Mouse (Mus musculus) common myeloid progenitor, adult 5-6 weeks (primary cell): ENCODE measurements around the gene Lypla2. TPM values are rescaled to one million over a fixed set of nuclear protein-coding genes. Genes with fewer than 3 reads are reported as not detected.
"Not testable (repeated sequence)": the region's sequence is repeated elsewhere in the genome, so short reads cannot be mapped to it uniquely, and the experiment has no call there.

Experiments
- ATAC-seq: replicated peaks from 2 replicates; pipeline ENCODE4 v1.8.0; 2016; ENCODE audit warnings: low read depth, mild to moderate bottlenecking, moderate TSS enrichment, inconsistent platforms; ENCODE audit not compliant: poor library complexity, severe bottlenecking
- total RNA-seq: library from RNA; stranded (forward); fragments of 200-1000, 187-1606 nt; gene quantifications from 2 replicates; pipeline ENCODE4 v1.2.3, GENCODE M21; 2017

The Lypla2 gene
- 11.0 and 16.1 TPM in 2 replicates for total RNA-seq

DNA sequence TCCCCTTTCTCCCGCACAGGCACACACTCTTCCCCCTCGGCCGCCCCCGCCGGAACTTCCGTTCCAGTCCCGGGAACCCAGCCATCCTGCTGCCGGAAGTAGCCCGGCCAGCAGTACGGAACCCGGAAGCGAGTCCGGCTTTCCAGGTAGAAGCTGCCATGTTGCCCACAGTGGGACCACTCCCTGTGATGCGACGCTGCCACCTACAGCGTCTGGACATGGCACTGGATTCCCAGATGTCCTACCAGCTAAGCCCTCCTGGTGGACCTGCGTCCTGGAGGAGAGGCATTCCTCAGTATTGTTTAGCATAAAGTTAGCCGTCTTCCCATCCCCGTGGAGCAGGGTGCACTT is at the start of gene Lypla2:
Lypla2 (minus strand) TSS at position 71 of the 351 bp plus-strand sequence.
- peak; percentile 53 for ATAC-seq

DNA sequence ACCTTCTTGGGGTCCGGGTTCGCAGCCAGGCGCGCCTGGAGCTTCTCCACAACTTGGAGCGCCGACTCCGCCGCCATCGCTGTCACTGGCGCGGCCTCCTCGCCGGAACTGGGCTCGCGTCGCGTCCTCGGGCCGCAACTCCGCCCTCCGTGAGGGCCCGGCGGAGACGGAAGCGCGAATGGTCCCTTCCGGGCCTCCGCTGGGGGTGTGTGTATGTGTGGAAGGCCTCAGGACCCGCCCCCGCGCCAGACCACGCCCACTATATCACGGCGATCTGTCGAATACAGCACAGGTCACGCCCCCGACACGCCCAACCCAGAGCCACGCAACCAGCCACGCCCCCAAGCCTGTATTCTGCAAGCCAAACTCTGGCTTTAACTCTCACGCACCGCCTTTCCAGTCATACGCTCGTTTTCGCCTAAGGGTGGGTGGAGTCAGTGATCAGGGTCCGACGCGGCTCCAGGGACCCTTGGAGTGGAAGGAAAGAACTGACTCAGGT is 49.2 kb upstream of the Lypla2 start, which contains the start of gene Eloa:
Eloa (minus strand) TSS at position 215 of the 499 bp plus-strand sequence.
- ATAC-seq = peak; percentile 99

DNA sequence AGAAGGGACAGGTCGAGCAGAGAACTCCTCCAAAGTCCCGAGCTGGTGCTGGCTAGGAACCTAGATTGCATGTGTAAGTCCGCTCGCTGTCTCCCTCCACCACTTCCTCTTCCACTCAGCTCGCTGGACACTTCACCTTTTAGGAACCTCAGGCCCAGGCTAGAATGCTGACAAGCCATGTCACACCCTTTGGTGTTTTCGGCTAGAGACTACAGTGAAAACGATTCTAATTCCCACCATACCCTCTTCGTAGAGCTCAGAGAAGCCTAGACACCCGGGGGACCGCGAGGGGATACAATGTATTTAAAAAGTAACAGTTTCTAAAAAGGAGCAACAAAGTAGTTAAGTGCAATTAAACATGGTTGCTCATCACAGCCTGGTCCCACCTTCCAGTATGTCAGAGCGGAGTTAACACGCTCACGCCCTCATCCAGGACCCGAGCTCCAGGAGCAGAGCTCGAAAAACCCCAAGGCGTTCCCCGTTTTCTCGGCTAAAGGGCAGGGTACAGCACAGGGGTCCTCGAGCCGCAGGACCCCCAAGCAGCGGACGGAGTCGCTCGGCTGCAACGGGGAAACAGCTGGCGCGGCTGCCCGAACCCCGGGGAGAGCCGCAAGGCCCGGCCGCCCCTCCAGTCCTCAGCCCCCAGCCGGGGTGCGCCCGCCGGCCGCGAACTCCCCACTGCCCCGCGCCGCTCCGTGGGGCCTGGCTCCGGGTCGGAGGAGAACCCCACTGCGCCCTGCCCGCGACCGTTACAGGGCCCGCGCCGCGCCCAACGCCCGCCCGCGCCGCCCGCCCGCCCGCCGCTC is 48.5 kb upstream of the Lypla2 start:
- ATAC-seq = peak; percentile 39

DNA sequence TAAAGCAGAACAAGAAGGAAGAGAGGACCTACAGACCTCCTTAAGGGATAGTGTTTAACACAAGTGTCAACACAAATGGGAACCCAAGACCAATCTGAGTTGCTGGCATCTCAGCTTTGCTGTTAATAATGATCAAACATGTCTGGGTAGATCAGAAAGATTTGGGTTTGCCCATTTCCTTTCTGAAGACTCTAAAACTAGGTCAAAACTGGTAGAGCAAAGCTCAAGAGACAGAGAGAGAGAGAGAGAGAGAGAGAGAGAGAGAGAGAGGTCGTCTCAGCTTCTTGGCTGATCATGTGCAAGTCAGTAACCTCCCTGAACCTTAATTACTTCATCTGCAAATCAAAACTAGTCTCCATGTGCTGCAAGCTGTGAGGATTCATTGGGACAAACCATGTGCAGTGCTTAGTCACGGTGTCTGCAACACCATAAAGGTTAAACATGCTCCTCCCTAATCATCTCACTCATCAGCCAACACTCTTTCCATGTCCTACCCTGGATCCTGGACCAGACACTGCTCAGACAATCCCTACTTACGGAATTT is 43.7 kb upstream of the Lypla2 start:
- ATAC-seq = no peak

DNA sequence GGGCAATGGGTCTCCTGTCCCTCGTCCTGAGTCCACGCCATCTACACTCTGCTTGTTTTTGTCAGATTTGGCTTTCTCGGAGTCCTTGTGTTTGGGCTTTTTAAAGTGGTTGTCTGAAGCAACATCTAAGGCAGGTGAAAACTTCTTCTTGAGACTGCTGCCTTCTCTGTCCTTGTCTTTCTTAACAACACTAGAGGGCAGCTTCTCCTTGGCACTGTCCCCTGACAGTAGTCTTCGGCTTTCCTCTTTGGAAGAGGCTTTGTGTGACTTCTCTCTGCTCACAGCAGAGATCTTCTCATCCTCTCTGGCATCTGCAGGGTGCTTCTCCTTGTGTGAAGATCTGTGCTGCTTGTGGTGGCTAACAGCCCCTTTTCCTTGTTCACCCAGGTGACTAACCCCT is 38.2 kb upstream of the Lypla2 start:
- no peak for ATAC-seq

DNA sequence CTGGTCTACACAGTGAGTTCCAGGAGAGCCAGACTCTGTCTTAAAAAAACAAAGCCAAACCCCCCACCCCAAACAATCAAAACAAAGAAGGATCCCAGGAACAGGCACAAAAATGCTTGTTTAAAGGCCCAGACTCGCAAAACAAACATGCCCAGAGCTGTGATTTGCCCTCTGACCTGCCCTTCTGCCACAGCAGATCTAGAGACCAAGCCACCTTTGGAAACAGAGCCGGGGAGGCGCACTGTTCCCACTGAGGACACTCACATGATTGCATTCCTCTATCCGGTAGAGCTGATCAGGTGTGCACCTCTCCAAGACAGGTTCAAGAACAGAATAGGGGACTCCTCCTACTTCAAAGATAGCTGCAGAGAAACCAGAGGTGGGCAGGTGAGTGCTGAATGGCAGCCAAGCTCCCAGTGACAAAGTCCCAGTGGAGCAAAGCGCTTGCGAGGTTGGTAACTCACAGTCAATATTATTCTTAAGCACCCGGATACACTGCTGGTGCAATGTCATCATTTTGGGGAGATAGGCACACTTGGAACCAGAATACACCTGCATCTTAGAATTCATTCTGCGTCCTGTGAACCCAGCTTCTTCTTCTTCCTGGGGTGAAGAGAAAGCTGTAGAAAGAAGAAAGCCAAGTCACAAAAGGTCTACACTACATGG is 36.5 kb upstream of the Lypla2 start:
- no peak for ATAC-seq

DNA sequence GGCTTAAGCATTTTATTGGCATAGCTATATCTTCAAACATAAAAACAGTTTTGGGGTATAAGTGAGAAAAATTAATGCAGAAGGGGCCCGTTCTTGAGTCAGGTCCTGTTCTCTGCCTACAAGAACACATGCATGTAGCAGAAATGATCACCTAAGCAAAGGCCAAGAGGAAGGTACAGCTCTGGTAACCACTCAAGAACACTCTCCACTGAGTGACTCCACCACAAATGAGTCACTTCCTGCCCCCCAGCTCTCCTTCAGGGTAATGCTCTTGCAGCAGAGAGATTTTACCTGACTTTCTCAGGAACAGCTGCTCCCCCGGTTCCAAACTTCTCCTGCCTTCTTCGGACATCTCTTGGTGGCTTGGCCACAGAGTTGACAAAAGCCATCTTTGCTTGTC is 34.4 kb upstream of the Lypla2 start:
- no peak for ATAC-seq

DNA sequence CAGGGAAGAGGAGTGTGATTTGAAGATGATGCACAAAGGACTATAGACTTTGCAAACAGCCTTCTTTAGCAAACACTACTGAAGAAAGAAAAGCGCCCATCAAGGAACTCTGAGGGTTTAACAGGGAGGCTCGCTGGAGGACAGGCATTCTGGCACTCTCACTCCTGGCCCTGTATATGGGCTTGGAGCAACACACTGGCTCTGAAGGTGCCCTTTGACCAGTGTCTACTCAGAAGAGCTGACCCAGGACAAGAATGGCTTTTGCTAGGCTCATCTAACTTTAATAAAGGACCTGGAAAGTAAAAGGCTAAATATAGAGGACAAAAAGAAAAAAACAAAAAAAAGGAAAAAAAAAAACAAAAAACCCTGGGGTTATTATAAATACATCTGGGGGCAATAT is 32.5 kb upstream of the Lypla2 start:
- no peak for ATAC-seq

DNA sequence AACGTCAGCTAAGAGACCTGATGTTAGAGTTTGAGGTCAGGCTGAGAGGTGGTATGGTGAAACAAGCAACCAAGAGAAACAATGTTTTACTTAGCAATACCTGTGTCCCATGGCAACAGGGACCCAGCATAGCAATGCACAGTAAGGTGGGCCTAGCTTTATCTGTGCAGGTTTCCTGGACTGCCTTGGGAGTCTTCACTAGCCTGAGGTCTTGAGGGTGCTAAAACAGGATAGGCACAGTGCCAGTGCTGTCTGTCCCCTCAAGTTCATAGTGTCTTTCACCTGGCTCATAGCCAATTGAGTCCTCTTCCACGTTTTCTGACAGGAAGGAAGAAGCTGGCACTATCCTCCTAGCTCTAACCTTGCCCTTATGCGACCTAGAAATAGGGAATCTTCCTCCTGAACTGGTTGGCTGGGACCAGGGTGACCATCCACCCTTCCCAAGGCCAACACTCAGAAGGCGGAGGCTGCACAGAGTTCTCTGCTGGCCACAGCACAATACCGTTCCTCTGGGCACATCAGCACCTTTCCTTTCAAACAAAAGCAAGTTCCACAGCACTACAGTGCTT is 31.8 kb upstream of the Lypla2 start:
- ATAC-seq = no peak

DNA sequence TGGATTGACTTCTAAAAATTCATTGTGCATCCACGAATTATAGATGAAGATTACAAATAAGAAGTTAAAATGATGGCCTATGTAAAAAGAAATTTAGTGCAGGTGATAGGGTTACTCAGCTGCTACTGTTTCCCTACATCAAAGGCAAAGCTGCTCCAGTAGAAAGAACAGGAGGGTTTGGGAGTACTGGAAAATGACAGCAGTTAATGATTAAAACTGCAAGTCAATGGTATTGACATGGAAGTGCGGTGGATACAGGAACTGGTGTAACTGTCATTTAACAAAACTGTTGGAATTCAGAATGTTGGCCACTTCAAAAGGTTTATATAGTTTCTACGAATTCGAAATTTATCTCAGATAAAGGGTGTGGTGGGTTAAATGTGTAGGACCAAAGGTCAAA is 22.7 kb upstream of the Lypla2 start:
- ATAC-seq = no peak

DNA sequence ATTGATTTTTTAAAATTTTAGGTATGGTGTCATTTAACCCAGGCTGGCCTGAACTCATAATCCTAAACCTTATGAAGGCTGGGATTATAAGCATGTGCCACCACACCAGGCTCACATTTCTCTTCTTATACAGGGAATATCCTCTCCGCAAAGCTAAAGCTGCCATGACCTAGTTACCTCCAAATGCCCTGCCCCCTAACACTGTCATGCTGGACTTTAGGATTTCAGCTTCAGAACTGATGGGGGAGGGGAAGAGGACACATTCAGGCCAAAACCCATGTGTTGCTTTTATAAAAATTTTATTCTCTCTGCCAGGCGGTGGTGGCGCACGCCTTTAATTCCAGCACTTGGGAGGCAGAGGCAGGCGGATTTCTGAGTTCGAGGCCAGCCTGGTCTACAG is 21.5 kb upstream of the Lypla2 start:
- no peak for ATAC-seq

DNA sequence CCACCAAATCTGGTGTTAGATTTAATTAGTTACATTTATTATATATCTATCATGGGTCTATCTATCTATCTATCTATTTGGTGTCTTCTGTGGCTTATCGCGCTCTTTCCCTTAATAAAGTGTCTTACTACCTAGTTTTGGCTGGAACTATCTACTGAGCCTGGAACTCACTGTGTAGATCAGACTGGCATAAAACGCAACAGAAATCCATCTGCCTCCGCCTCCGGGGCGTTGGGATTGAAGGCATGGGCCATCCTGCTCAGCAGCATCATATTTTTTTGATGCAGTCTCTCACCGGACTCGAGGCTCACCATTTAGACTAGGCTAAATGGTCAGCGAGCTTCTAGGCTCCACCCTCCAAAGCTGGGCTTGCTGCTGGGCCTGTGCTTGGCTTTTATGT is 15.3 kb upstream of the Lypla2 start:
- ATAC-seq = no peak

DNA sequence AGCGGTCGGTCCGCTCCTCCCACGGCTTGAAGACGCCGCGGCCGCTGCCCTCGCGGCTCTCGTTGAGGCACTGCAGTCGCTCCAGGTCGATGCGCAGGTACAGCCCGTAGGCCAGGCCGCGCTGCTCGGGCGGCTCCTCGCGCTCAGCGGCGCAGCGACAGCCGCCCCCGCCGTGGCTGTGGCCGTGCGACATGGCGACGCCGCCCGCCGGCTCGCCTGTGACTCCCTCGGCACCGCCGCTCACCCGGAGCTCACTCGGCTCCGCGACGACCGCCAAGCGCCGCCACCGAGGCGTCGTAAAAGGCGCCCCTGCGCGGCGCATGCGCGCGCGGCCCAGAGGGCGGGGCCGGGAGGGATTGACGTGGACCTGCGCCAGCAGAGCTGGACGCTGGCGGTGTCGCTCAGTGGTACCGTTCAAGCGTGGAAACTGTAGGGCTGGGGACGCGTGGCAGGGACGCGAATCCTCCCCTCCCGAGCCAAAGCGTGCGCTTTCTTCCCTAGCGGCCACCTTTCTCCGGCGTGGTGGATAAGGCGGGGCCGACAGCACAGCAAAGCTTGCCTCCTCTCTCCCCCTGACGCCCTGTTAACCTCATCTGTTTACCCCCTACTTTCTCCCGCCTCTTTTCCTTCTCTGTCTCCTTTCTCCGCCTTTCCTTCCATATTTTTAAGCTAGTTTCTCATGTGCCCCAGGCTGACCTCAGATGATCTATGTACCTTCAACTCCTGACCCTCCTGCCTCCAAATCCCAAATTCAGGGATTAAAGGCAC is 14.7 kb upstream of the Lypla2 start, which contains the start of gene Pithd1:
Pithd1 (minus strand) TSS at position 322 of the 768 bp plus-strand sequence.
- peak; percentile 77 for ATAC-seq

DNA sequence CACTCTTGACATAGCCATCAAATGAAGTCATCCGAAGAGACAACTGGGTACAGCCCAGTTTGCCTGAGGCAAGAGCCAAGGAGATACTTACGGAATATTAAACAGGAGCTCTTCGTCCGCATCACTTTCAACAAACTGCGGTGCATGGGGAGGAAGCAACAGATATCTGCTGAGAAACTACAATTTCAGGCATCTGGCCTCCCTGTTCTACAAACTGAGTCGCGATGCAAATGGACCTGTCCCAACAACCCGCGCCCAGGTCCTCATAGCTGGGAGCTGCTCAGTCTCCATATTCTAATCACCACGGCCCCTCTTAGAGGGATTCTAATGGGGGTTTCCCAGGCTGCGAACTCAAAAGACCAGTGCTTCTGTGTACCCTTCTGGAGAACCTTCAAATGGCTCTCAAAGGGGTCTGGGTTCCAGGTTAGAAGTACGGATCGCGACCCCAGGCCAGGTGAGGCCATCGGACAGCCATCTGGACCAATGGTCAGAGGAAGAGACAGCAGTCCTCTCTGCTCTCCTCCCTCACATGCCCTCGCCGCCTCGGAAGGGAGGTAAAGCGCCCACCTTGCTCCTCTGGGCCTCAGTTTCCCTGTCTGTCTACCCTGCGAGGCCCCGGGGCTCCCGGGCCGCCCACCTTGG is 14.0 kb upstream of the Lypla2 start:
- ATAC-seq = no peak

DNA sequence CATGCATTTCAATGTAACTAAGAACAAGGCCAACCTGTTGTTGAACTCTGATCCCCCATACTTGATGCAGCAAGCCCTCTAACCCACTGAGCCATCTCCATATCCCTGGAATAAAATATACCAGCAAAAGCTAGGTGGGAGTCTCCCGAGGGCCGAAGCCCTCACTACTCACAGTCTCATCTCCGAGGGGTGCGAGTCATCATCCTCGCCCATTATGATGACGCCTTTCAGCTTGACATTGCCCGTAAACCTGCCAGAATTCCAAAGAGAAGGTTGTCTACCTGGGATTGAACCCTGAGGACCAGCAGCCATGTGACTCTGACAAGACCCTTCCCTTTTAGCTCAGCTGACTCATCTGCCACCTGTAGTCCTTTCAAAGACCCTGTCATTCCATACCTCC is 13.3 kb upstream of the Lypla2 start:
- ATAC-seq = no peak

DNA sequence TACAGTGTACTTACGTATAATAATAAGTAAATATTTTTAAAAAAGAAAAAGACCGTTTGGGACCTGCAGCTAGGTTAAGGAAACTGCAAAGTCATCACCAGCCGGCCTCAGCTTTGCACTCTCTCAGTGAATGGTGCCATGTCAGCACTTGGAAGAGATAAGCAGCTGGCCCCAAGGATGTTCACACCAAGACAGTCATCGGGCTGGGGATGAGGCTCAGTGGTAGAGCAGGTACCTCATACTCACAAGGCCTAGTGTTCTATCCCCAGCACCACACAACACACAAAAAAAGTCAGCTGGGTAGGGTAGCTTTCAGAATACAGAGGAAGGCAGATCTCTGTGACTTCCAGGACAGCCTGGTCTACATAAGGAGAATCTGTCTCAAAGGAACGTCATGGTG is 12.8 kb upstream of the Lypla2 start:
- ATAC-seq = peak; percentile 57; the same call in 1 of the 2 replicates

DNA sequence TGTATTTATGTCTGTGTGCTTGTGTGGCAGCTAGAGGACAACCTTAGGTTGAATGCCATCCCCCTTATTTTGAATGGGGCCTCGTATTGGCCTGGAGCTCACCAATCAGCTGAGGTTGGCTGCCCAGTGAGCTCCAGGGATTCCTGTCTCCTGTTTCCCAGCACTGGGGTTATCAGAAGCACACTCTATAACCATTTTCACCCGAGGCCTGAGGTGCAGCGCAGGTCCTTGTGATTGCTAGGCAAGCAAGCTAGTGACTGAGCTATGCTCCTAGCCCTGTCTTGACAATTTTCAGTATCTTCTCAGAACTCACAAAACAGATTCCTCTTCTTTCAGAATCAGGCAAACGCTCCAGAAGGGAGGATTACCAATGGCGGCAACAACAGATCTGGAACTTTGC is 12.1 kb upstream of the Lypla2 start:
- ATAC-seq = no peak

DNA sequence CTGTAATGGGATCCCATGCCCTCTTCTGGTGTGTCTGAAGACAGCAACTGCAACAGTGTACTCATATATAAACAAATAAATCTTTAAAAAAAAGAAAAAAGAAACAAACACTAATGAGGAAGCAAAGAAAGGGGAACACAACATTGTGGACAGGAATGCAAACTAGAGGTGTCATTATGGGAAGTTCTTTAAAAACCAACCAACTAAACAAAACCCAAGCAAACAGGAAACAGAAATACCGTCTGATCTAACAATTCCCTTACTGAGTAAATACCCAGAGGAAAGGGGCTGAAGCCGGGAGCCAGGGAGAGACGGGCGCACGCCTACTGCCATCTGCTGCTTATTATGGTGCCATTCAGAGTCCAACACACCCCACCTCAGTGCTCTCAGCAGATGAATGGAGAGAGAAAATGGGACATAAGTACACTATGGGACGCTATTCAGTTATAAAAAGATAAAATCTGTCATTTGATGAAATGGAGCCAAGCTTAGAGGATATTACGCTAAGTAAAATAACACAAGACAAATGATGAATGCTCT is 9.2 kb upstream of the Lypla2 start:
- no peak for ATAC-seq

DNA sequence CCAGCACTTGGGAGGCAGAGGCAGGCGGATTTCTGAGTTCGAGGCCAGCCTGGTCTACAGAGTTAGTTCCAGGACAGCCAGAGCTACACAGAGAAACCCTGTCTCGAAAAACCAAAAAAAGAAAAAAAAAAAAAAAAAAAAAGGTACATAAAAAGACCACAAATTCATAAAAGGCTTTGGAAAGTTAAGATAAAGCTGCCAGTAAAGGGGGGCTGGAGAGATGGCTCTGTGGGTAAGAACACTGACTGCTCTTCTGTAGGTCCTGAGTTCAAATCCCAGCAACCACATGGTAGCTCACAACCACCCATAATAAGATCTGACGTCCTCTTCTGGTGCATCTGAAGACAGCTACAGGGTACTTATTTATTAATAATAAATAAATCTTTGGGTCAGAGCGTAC is 7.8 kb upstream of the Lypla2 start:
- not testable (repeated sequence) for ATAC-seq
